Mouse (Mus musculus) heart, embryonic 10.5 days (tissue): ENCODE results near the gene Fam120c. TPM values are rescaled to one million over a fixed set of nuclear protein-coding genes. Genes with fewer than 3 reads are reported as not detected.
"Not testable (repeated sequence)": the region's sequence is repeated elsewhere in the genome, so short reads cannot be mapped to it uniquely, and the experiment has no call there.

Experiments
- DNase-seq: peaks from one replicate; pipeline ENCODE4 v3.0.0-alpha.2; 2017; ENCODE audit warnings: low spot score
- H3K27ac ChIP-seq: fragments of 300-500 bp; sonication (generic); 2 replicates; pipeline ENCODE4 v1.5.1; 2016; ENCODE audit warnings: mild to moderate bottlenecking
- H3K27me3 ChIP-seq: fragments of 300-500 bp; sonication (generic); 2 replicates; pipeline ENCODE4 v1.6.1; 2016; ENCODE audit warnings: mild to moderate bottlenecking; ENCODE audit not compliant: poor library complexity, insufficient read depth, severe bottlenecking
- H3K36me3 ChIP-seq: fragments of 300-500 bp; sonication (generic); 2 replicates; pipeline ENCODE4 v1.6.1; 2016; ENCODE audit warnings: mild to moderate bottlenecking, moderate library complexity
- H3K4me1 ChIP-seq: fragments of 300-500 bp; sonication (generic); 2 replicates; pipeline ENCODE4 v1.6.1; 2016; ENCODE audit warnings: mild to moderate bottlenecking
- H3K4me3 ChIP-seq: fragments of 300-500 bp; sonication (generic); 2 replicates; pipeline ENCODE4 v1.5.1; 2016; ENCODE audit warnings: mild to moderate bottlenecking, moderate library complexity
- H3K9me3 ChIP-seq: fragments of 300-500 bp; sonication (generic); 2 replicates; pipeline ENCODE4 v1.6.1; 2016; ENCODE audit warnings: mild to moderate bottlenecking, moderate library complexity
- WGBS: fragments of 180-500 bp; shearing (Covaris S2); methylation state at CpG from one replicate; pipeline ENCODE4 v1.1.7; 2016; 5-methylcytosine and 5-hydroxymethylcytosine counted together
- polyA plus RNA-seq: library from polyadenylated mRNA; unstranded; fragments of >200 nt; fragmentation: Nextera tagmentation; extraction: Ambion mirVana; gene quantifications from 2 replicates; pipeline ENCODE4 v1.2.1, GENCODE M21; 2016

Gene Fam120c
- polyA plus RNA-seq, 1 experiment from 2014 or later = 3.3 TPM

- no peaks in the 10 kb centered on the region for H3K27me3 ChIP-seq
- H3K9me3 ChIP-seq = no peaks in the 10 kb centered on the region
- H3K4me3 ChIP-seq = no peak overlapping the region
- WGBS = 77% methylated on average over 3 of the region's 3 CpGs
- no peak for DNase-seq
- H3K4me1 ChIP-seq = no peaks in the 10 kb centered on the region
- no peaks in the 10 kb centered on the region for H3K36me3 ChIP-seq
- H3K27ac ChIP-seq = no peak overlapping the region
These were observed 144.2 kb downstream of the Fam120c start for GRCm38 (mm10) chrX:151488128-151488527.

- H3K36me3 ChIP-seq, H3K9me3 ChIP-seq, H3K4me1 ChIP-seq, H3K27ac ChIP-seq, DNase-seq, H3K27me3 ChIP-seq, H3K4me3 ChIP-seq: not testable (repeated sequence)
- 98% methylated on average over 4 of the region's 4 CpGs for WGBS
These were observed 149.3 kb downstream of the Fam120c start for GRCm38 (mm10) chrX:151493269-151493668.

- H3K27ac ChIP-seq = no peak overlapping the region
- 57% methylated on average over 1 of the region's 1 CpGs for WGBS
- no peaks in the 10 kb centered on the region for H3K4me1 ChIP-seq
- H3K27me3 ChIP-seq = no peaks in the 10 kb centered on the region
- H3K36me3 ChIP-seq = no peaks in the 10 kb centered on the region
- H3K9me3 ChIP-seq = no peaks in the 10 kb centered on the region
- H3K4me3 ChIP-seq = no peak overlapping the region
- no peak for DNase-seq
These were observed 152.6 kb downstream of the Fam120c start for GRCm38 (mm10) chrX:151496596-151496995.

- Histone ChIP-seq H3K4me3 (no peak overlapping the region), H3K27me3 (no peaks in the 10 kb centered on the region), H3K36me3 (no peaks in the 10 kb centered on the region), H3K9me3 (no peaks in the 10 kb centered on the region), H3K4me1 (no peaks in the 10 kb centered on the region), H3K27ac (no peak overlapping the region)
- no peak for DNase-seq
These were observed 164.6 kb downstream of the Fam120c start for GRCm38 (mm10) chrX:151508536-151508935.

- H3K27me3 ChIP-seq = no peaks in the 10 kb centered on the region
- H3K4me3 ChIP-seq = no peak overlapping the region
- no peaks in the 10 kb centered on the region for H3K9me3 ChIP-seq
- no peak for DNase-seq
- 75% methylated on average over 1 of the region's 1 CpGs for WGBS
- no peaks in the 10 kb centered on the region for H3K36me3 ChIP-seq
- no peak overlapping the region for H3K27ac ChIP-seq
- no peaks in the 10 kb centered on the region for H3K4me1 ChIP-seq
These were observed 165.9 kb downstream of the Fam120c start for GRCm38 (mm10) chrX:151509906-151510305.

- 78% methylated on average over 3 of the region's 3 CpGs for WGBS
These were observed 169.1 kb downstream of the Fam120c start for GRCm38 (mm10) chrX:151513066-151513465.

GRCm38 (mm10) chrX:151513694-151514093 is 169.7 kb downstream of the Fam120c start:
- H3K27me3 ChIP-seq = no peaks in the 10 kb centered on the region
- WGBS = 85% methylated on average over 2 of the region's 2 CpGs
- H3K9me3 ChIP-seq = no peaks in the 10 kb centered on the region
- no peaks in the 10 kb centered on the region for H3K4me1 ChIP-seq
- DNase-seq = no peak
- H3K27ac ChIP-seq = no peak overlapping the region
- H3K36me3 ChIP-seq = no peaks in the 10 kb centered on the region
- no peak overlapping the region for H3K4me3 ChIP-seq

More at GRCm38 (mm10) chrX:151513066-151513465, 169.1 kb downstream of the Fam120c start:
- Histone ChIP-seq H3K9me3 (no peaks in the 10 kb centered on the region), H3K27ac (no peak overlapping the region), H3K4me3 (no peak overlapping the region), H3K36me3 (no peaks in the 10 kb centered on the region), H3K4me1 (no peaks in the 10 kb centered on the region), H3K27me3 (no peaks in the 10 kb centered on the region)
- no peak for DNase-seq

GRCm38 (mm10) chrX:151518181-151518580 is 174.2 kb downstream of the Fam120c start:
- Histone ChIP-seq H3K9me3 (no peaks in the 10 kb centered on the region), H3K36me3 (no peaks in the 10 kb centered on the region), H3K27ac (no peak overlapping the region), H3K4me3 (no peak overlapping the region), H3K27me3 (peaks cover 5% of the 10 kb centered on the region; the same call in 1 of the 2 replicates), H3K4me1 (no peaks in the 10 kb centered on the region)
- DNase-seq = no peak
- WGBS = 63% methylated on average over 1 of the region's 1 CpGs

- Histone ChIP-seq H3K9me3 (no peaks in the 10 kb centered on the region), H3K27me3 (peaks cover 5% of the 10 kb centered on the region; the same call in 1 of the 2 replicates), H3K4me1 (no peaks in the 10 kb centered on the region), H3K27ac (peak overlapping the region; percentile 92), H3K36me3 (no peaks in the 10 kb centered on the region), H3K4me3 (peak overlapping the region; percentile 64)
- DNase-seq = no peak
- 23% methylated on average over 17 of the region's 17 CpGs for WGBS
These were observed 176.1 kb downstream of the Fam120c start for GRCm38 (mm10) chrX:151520127-151520457.

GRCm38 (mm10) chrX:151520458-151521322 is 176.7 kb downstream of the Fam120c start, which contains the start of gene Phf8:
Phf8 (plus strand) TSS chrX:151520672.
- Histone ChIP-seq H3K27ac (peak within 1 kb of the TSS; percentile 92), H3K9me3 (no peaks in the 10 kb centered on the region), H3K27me3 (peaks cover 5% of the 10 kb centered on the region; the same call in 1 of the 2 replicates), H3K36me3 (no peaks in the 10 kb centered on the region), H3K4me3 (peak within 1 kb of the TSS; percentile 64), H3K4me1 (no peaks in the 10 kb centered on the region)
- 17% methylated on average over 68 of the region's 68 CpGs for WGBS
- DNase-seq = peak; percentile 97

Other genes starting within 250 kb of the Fam120c start
- gene Tsr2, start 247.6 kb upstream of the Fam120c start, polyA plus RNA-seq = 26.8 and 40.7 TPM in 2 replicates
- 2.2 and 3.4 TPM in 2 replicates for gene Wnk3, start 146.1 kb upstream of the Fam120c start, polyA plus RNA-seq
- 13.9 and 16.5 TPM in 2 replicates for gene Phf8, start 176.5 kb downstream of the Fam120c start, polyA plus RNA-seq